Mouse (Mus musculus) kidney, adult 2 months (tissue): ENCODE results near the gene Sdf2l1.

ENCODE experiments used
- CTCF ChIP-seq: fragments of 200-500 bp; conservative IDR thresholded peaks from 2 replicates; pipeline ENCODE4 v1.5.1; 2011; ENCODE audit warnings: low read depth, mild to moderate bottlenecking, control low read depth, low read length, moderate library complexity, mixed read lengths; ENCODE audit not compliant: insufficient read depth, insufficient read length
- POLR2A ChIP-seq: fragments of 200-500 bp; IDR thresholded peaks from one replicate; pipeline ENCODE4 v1.6.1; 2011; ENCODE audit warnings: low read depth, low read length, control low read depth

- TF ChIP-seq CTCF: no peak
- TF ChIP-seq POLR2A: no peak
These were observed 35.2 kb downstream of the Sdf2l1 start for GRCm38 (mm10) chr16:17096938-17097337.
